Mouse (Mus musculus) thymus, postnatal 14 days (tissue): ENCODE measurements at regions not wholly inside any gene's neighbourhood (a gene's known extent, or its start where the extent isn't known, plus 50 kb on each side); places are given as distances from the start of the nearest gene placed in this dataset.

Experiments used
- DNase-seq: peaks from one replicate; pipeline ENCODE4 v3.0.0; 2021

DNA sequence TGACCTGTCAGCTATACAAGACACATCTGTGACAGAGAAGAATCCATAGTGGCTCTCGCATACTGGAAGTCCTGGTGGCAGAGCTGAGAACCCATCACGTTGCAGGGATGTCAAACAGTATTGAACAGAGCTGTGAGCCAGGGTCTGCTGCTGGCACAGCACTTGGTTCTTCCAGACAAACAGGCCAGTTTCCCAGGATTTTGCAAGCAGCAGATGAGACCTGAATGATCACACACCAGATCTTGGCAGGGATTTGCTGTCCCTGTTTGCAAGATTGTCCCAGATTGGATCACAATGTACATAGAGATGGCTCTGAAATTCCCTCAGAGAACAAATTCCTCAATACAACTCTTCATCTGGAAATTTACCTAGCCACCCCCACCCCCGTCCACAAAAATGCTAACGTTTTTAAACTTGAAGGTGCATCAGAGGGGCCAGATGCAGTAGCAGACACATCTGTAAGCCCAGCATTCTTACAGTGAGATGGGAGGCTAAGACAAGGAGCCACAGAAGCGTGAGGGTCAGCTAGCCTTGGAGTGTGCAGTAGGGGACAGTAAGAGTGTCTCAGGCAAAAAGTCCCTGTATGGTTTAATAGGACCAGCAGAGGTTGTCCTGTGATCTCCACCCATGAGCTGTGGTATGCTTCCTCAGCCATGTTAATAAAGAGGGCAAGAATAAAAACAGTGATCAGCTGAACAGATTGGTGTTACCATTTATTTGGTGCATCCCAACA, 307.8 kb downstream of the Gadd45g start:
- no peak for DNase-seq

DNA sequence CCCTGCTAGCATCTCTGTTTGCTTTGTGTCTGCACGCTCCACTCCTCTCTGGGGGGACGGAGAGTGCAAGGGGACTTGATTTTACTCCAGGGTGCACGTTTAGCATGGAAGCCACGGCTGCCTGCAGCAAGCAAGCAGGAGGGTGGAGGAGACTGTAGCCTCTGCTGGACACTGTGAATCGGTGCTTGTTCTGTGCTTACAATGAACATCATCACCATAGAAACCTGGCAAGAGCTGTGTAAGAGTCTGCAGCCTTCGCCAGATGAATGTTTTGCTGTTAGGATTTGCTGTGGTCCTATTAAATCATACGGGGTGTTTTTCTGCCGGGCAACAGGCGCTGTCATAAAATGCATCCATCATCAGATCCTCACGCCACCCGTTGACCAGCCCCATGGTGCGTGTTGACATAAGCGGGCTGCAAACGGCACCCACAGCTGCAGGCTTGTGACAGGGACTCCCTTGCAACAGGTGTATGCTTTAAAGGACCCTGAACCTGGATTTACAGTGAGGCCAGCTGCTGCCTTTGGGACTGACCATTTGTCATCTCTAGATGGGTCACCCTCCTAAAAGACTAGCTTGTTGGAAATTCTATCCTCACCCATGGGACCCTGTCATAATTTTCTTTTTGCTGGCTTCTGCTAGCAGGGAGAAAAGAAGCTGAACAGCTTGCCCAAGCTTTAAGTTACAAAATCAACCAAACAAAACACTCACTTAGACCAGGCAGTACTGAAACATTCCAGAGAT, 308.5 kb downstream of the Gadd45g start:
- DNase-seq: no peak

GRCm38 (mm10) chr13:52155588-52156086, 309.2 kb downstream of the Gadd45g start:
- no peak for DNase-seq

DNA sequence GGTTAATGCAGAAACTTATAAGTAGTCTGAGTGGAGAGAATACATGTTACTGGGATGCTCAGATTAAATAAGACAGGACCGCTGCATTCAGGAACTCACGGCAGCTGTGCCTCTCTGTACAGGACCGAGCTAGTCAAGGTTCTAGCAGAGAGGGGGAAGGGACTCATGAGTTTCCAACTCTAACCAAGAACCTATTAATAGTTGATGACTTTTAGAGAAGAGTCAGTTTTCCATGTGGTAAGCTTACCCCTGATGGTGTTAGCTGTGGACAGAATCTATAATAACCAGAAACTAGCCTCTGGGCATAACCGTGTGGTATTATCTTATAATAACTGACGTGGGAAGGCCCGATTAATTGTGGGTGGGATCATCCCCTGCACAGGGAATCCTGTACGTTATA, 316.2 kb downstream of the Gadd45g start:
- DNase-seq: no peak

GRCm38 (mm10) chr13:52165531-52165930, 319.1 kb downstream of the Gadd45g start:
- no peak for DNase-seq

DNA sequence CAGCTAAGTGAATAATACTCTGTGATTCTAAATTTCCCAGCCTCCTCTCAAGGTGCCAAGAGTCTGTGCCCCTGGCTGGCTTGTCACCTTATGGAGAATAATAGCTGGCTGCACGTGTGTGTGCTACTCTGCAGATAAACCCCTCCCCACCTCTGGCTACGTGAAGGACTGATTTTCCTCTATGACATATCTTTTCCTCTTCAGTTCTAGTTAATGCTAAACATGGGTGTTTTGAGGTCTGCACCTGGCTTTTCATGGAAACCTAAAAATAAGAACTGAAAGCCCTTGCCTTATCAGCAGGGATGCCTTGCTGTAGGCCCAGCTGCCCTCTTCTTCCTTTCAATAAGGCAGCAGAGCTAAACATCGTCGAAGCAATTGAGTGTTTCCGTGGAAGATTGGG, 321.5 kb downstream of the Gadd45g start:
- no peak for DNase-seq

DNA sequence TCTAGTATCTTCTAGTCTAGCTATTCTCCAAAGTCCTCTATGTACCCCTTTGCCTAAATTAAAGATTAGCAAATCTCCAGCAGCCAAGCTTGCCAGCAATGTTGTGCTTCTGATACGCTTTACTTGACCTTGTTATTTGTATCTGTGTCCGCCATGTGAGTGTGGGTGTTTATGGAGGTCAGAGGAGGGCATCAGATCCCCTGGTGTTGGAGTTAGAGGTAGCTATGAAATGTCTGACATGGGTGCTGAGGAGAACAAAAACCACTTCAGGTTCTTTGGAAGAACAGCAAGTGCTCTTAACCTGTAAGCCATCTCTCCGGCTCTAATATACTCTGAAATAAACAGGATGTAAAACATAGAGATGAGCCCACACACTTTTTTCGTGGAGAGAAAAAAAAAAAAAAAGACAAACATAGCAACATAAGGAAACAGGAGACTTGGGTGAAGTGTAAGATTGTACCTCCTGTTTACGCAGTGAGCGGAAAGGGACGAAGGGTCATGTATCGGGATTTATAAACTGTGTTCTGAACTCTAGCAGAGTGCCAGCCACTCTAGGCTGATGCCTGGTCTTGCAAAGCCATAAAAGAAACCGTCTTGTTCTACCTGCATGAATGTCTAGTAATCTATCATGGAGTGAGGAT, 326.3 kb downstream of the Gadd45g start:
- DNase-seq: no peak

DNA sequence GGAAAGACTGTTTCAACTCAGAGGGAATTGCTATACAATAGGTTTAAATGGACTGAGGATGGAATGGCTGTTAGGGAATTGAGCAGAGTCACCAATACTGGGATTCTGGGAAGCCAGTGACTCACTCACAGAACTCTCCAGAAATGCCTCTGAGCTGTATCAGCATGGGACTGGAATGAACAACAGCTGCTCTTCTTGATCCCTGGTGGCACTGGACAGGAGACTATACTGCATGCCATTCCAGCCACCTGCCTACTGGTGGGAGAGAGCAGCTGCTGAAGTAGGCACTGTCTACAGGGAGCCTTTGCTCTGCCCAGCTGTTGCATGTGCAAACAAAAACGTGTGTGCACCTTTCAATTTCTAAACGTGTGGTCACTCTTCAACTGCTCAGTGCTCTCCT, 329.2 kb downstream of the Gadd45g start:
- DNase-seq: no peak

DNA sequence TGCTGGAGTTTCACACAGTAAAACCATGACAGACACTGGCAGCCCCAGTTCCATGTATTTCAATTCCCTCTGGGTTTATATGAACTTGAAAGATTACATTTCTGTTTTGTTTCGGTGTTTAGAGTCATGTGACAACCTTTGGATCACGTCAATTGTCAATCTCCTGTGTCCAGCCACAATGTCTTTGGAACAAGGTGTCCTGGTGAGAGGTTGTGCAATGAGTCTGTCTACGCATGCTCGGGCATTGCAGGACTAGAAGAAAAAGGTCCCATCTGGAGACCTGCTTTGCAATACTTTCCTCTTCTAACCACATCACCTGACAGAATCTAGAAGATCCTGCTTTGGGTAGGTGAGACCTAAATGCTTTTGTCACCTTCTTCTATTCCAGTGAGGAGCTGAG, 333.5 kb downstream of the Gadd45g start:
- DNase-seq: no peak

- DNase-seq: no peak
Observed at GRCm38 (mm10) chr13:52183635-52184034, 337.2 kb downstream of the Gadd45g start.

DNA sequence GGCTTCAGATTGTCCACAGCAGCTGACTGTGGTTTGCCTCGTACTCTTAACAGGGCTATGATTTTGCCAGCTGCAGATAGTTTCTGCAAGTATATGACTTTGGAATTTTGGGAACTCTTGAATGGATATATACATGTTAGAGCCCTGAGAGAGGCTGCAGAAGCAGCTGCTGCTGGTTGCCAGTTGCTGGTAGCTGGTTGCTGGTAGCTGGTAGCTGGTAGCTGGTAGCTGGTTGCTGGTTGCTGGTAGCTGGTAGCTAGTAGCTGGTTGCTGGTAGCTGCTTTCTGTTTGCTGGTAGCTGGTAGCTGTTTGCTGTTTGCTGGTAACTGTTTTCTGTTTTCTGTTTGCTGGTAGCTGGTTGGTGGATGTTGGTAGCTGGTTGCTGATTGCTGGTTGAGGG, 339.1 kb downstream of the Gadd45g start:
- no peak for DNase-seq

DNA sequence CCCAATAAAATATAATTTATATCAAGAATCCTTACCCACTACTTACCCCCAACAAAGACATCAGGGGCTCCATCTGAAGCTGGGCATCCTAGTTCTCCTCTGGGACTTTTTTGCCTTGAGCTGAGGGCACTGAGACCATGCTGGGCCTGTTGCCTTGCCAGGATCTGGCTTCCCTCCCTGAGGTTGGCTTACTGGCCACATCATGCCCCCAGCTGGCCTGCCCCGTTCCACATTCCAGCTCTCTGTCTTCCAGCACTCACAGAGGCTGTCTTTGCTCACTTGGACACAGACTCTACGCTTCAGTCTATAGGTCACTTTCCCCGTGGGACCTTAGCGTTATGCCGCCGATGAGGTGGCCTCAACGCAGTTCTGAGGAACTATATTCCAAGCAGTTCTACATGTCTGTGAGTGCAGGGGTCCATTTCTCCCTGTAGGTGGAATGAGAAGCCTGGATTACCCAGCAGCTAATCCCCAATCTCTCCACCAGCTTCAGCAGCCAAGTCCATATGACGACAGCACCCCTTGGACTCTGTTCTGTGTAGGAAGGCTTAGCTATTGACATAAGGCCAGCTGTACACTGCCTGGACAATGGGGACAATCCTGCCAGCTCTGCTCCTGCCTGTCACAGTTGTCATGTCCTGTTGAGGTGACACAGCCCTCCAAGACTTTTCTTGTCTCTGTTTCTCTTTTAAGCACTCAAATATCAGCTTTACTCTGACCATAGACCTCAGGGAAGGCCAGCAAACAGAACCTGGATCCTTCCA, 341.5 kb downstream of the Gadd45g start:
- DNase-seq: no peak

DNA sequence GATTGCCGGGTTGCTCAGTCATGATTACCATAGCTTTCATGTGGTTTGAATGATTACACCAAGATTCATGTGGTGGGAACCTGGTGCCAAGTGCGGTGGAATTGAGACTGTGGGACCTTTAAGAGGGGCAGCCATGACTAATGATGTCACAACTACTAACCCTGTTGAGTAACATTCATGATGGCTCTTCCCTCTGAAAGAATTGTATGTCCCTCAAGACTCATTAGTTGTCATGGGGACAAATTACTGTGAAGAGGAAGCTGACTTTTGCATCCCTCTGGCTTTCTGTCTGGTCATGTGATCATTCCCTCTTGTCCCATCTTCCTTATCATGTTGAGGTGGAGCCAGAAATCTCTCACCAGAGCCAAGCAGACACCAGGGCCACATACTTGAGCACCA, 342.1 kb downstream of the Gadd45g start:
- no peak for DNase-seq

DNA sequence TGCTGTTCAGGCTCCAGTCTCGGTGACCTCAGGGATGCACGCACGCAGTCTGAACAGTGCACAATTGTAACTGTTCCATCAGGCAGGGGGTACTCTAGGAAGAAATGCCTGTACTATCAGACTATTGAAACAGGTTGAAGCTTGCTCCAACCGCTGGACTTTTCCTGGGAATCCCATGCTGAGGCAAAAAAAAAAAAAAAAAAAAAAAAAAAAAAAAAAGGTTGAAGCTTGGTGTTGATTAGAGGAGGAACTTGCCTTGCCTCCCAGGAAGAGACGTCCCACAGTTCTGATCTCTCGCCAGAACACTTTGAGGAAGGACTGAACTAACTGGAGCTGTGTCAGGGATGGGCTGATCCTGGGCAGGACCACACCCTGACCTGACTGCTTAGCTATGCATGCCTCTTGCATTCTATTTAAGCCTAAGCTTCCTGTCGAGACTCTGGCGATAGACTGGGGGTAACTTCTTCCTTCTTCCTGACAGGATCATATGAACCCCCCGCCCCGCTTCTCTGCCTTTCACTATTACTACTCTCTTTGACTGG, 341.6 kb downstream of the Diras2 start:
- no peak for DNase-seq

DNA sequence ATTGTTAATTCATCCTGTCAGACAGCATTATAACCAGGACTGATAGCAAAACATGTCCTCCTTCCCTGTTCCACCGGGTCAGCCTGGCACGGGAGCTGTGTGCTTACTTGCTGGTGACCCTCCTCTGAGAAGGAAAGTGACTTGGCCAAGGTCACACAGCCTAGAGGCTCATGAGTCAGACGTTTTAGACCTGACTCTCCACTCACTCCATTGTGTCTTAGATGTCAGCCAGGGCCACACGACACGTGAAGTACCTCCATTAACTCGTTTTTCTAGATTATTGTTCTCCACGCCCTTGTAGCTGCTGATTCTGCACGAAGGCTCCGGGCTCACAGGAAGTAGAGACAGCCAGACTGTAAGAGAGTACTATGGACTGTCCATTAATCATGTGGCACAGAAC, 340.8 kb downstream of the Diras2 start:
- no peak for DNase-seq

DNA sequence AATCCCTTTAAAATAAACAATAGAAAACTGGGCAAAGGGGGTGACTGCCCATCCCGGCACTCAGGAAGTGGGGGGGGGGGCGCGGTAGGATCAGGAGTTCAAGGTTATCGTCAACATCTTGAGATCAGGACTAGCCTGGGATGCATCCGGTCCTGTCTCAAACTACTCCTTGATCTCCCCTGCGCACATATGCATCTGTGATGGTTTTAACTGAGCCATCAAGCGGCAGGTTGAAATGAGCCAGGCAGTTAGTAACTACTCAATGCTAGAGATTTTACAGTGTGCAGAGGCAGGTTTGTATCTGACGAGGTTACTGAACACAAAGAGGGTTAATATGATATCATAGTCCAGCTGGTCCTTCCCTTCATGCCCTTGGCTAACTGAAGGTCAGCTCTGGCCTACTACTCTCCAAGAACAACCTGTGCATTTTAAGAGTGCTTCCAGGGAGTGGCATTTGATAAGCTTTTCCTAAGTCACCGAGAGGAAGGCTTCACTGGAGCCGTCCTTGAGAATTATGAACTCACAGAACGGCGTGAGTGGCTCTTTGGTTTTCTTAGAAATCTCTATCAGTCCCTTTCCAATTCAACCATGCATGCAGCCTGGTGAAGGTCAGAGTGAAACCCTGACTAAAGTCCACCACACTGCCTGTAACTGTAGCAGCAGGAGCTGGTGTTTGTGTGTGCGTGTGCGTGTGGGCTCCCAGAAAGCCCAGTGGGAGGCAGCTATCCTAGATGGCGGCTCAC, 340.1 kb downstream of the Diras2 start:
- no peak for DNase-seq

DNA sequence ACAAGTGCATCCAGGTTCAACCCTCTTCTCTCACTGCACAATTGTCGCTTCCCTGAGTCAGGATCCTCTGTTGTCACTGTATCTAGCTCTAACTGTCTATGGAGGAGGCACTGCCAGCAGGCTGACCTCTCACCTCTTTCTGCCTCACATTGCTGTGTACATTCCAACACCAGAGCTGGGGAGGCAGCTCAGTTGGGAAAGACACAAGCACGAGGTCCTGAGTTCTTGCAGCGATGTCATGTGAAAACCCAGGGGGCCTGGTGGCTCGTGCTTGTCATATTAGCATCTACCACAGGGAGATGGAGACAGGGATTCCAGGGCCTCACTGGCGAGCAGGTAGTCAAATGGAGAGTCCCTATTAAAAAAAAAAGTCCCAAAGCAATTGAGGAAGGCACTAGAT, 334.2 kb downstream of the Diras2 start:
- no peak for DNase-seq

DNA sequence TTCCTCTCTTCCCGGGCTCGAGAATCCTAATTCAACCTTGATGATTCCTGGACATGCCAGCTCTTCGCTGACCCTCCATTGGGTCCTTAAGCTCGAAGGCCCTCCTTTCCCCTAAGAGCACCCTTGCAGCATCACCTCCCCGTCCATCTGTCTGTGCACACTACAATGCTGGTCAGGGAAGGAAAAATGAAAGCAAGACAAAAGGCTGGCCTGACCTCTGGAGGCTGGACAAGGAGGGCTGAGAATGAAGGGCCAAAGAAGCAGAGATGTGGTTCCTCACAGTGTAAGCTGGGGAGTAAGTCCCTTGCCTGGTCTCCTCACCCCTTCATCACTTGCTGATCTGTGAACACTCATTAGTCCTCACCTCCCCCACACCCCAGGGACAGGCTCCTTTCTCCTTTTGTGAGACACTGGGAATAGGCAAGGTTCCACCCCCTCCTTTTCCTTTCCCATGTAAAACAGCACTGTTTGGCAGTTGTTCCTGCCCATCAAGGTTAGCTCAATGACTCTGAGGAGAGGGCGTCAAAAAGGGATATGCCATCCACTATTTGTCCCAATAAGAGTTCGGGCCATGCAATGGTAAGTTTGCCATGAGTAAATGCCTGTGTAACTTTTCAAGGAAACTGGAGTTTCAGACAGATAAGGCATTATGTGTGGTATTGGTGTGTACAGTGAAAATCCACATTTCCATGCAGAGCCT, 332.3 kb downstream of the Diras2 start:
- DNase-seq: no peak

GRCm38 (mm10) chr13:52202372-52202771, 328.7 kb downstream of the Diras2 start:
- DNase-seq: no peak

DNA sequence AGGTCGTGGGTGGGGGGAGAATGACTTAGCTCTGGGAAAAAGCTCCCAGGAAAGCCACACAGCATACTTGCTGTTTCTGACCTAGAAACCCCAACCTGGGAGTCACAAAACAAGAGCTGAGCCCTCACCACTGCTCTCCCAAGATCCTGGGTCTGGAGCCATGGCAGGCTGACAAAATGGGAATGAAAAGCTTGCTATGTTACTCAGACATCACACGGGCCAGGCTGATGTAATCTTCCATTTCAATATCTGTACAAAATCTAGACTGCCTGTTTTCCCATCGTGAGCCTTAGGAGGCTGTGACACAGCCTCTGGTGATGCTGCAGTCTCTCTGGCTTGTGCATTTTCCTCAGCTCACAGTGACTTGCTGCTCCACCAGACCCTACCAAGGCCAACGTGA, 325.1 kb downstream of the Diras2 start:
- DNase-seq: no peak

GRCm38 (mm10) chr13:52216343-52216742, 314.7 kb downstream of the Diras2 start:
- no peak for DNase-seq

- no peak for DNase-seq
Observed at GRCm38 (mm10) chr13:52217066-52217465, 314.0 kb downstream of the Diras2 start.
